In genomic region chr1:171432158-171432557, GRCm38 (mm10) we compare ENCODE assay signal across 27 mouse cellular contexts. TPM values are rescaled to one million over a fixed set of nuclear protein-coding genes. Genes with fewer than 3 reads are reported as not detected.
"Had no signal": no experiment of that assay in that cellular context is flagged by ENCODE, and none has a peak within 500 bp of the region (broad histone marks: within the 10 kb centered on the region; RNA-seq: fewer than 3 reads in every experiment).

No protein-coding gene starts in this region.

- H3K9ac ChIP-seq: embryonic facial prominence, embryonic 12.5 days; embryonic facial prominence, embryonic 13.5 days; embryonic facial prominence, embryonic 15.5 days; forebrain, embryonic 12.5 days; forebrain, embryonic 13.5 days; forebrain, embryonic 15.5 days; forebrain, postnatal 0 days had no signal

- H3K4me1 ChIP-seq: embryonic facial prominence, embryonic 12.5 days; embryonic facial prominence, embryonic 13.5 days had no signal

- H3K27ac ChIP-seq: embryonic facial prominence, embryonic 10.5 days; embryonic facial prominence, embryonic 12.5 days; embryonic facial prominence, embryonic 13.5 days; embryonic facial prominence, embryonic 15.5 days; forebrain, embryonic 10.5 days; forebrain, embryonic 12.5 days; forebrain, embryonic 13.5 days; forebrain, embryonic 15.5 days; gastrocnemius, adult 2 months; heart, adult 2 months had no signal

- DNase-seq: cerebellum, adult 8-10 months; cerebellum, adult 9-10 months; cerebellum, adult 9-11 months; cerebellum, postnatal 10 days; cerebellum, postnatal 14 days; cerebellum, postnatal 25 days; cerebellum, postnatal 36 days; embryo, embryonic 11 days; forebrain, postnatal 0 days; gastrocnemius, adult 2 months; gastrocnemius, postnatal 10 days; gastrocnemius, postnatal 14 days; gastrocnemius, postnatal 25 days; gastrocnemius, postnatal 36 days; heart, adult 18-20 months; heart, adult 2 months had no signal

- ATAC-seq: forebrain, embryonic 13.5 days; forebrain, embryonic 14.5 days; forebrain, embryonic 15.5 days; forebrain, embryonic 16.5 days; forebrain, postnatal 0 days had no signal

- H3K9me3 ChIP-seq: embryonic facial prominence, embryonic 10.5 days; embryonic facial prominence, embryonic 12.5 days; embryonic facial prominence, embryonic 13.5 days; forebrain, embryonic 10.5 days; forebrain, embryonic 12.5 days; forebrain, embryonic 13.5 days; forebrain, embryonic 15.5 days had no signal

- H3K36me3 ChIP-seq: embryonic facial prominence, embryonic 10.5 days; embryonic facial prominence, embryonic 12.5 days; embryonic facial prominence, embryonic 13.5 days; embryonic facial prominence, embryonic 15.5 days; forebrain, embryonic 10.5 days; forebrain, embryonic 12.5 days; forebrain, embryonic 15.5 days had no signal

- H3K4me3 ChIP-seq: embryonic facial prominence, embryonic 10.5 days; embryonic facial prominence, embryonic 12.5 days; embryonic facial prominence, embryonic 13.5 days; embryonic facial prominence, embryonic 15.5 days; erythroblast, embryonic 14.5 days; forebrain, embryonic 10.5 days; forebrain, embryonic 12.5 days; forebrain, embryonic 13.5 days; forebrain, embryonic 15.5 days; gastrocnemius, adult 2 months; heart, adult 2 months had no signal

- H3K4me2 ChIP-seq: embryonic facial prominence, embryonic 12.5 days; embryonic facial prominence, embryonic 13.5 days; embryonic facial prominence, embryonic 15.5 days; forebrain, embryonic 12.5 days; forebrain, embryonic 13.5 days; forebrain, embryonic 15.5 days had no signal

RNA-seq across cellular contexts. Expression of gene F11r, which starts 5.2 kb away (rescaled TPM):
- polyA plus RNA-seq: erythroblast, embryonic 14.5 days had no signal

RNA-seq across cellular contexts. Expression of gene Tstd1, which starts 13.5 kb away (rescaled TPM):
- polyA plus RNA-seq: erythroblast, embryonic 14.5 days had no signal
